Mouse (Mus musculus) c-Kit-positive CD71-positive TER-119-negative erythroid progenitor cells, embryonic 14.5 days (primary cell): ENCODE results near the gene Ggt5.

ENCODE experiments used
- DNase-seq: peaks from one replicate; pipeline ENCODE4 v3.0.0-alpha.2; 2013; ENCODE audit warnings: low read depth

The Ggt5 gene

DNA sequence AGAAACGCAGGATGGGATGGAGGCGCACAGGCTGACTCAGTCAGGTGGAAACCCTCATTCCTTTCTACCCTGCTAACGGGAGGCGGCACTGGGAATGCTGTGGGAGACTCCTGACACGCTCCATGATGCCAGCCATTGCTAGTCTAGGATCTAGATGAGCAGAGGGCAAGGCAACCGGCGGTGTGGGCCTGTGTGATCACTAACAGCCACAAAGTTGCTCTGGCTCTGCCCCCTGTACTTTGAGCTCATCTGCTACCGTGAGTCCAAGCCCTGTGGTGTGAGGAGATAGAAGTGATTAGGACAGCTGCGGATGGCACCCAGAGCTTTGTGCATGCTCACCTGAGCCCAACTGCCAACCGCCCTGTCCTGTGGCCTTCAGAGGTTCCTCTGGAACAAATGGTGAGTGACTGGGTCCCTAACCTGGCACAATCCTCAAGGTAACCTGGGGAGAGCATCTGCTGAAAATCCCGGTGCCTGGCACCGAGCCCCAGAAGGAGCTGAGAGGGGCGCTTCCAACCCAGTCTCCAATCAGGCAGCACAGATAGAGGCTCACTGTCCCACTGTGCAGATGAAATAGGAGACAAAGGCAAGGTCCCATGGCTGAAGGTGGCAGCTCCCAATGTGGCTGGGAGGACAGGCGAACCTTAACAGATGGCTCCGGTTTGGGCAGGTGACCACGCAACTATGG is 62.4 kb downstream of the Ggt5 start:
- no peak for DNase-seq

DNA sequence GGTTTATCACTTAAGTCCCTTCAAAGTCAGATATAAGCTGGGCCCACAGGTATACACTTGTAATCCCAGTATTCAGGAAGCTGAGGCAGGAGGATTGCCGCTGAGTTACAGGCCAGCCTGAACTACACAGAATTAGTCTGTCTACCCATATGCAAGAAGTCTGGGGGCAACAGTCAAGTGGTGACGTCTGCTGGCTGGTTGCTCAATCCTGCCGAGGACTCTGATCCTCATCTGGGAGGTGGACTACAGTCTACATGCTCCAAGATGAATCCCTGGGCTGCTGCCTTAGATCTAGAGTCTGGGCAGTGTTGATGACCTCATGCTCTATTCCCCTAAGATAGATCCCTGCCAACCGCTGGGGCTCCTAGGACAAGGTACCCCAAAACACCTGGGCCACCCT is 64.9 kb downstream of the Ggt5 start:
- no peak for DNase-seq

DNA sequence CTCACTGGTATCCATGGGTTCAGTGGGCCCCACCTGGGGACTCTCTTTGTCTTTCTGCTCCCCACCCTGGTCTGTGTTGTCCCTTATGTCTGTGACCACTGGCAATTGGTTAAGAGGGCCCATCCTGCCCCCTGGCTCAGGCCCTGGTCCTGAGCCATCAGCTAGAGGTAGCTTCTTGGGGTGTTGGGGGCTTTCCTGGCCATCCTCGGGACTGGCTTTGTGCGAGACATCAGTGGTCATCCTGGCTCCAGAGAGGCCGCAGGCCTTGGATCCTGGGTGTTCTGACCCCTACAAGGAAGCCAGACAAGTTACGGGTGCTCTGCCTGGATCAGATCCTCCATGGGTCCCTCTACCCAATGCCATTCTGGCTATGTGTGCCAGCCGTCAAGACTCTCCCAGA is 68.0 kb downstream of the Ggt5 start:
- DNase-seq = no peak

DNA sequence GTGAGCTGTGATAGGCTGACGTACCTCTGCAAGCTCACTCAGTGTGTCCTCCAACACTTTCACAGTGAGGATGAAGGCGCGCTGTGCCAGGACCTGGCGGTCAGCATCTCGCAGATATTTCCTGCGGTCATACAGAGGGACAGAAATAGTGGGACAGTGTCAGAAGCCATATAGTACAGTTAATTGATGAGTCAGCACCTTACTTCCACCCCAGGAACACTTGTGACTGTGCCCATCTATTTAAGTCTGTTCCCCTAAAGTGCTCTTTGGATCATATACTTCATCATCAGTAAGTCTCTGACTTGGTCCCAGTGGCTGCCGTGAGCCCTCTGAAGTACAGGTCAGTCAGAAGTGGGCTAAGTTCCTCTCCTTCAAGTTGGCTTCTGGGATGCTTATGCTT is 68.6 kb downstream of the Ggt5 start:
- DNase-seq = no peak

DNA sequence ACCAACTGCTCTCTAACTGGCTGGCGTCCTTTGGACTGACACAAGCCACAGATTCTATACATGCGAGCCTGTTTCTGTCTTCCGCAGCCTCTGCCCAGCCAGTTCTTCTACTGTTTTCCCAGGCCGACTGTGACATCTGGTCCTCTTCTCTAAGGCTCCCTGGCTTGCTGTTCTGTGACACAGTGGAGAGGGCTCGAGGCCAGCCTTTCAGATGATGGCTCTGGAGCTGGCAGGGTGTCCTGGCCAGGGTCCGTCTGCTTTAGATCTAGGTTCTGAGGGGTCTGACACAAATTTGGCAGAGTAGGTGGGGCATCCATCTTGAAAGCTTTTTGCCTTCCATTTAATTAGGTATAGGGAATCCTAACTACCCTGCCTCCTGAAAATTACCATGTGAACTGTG is 72.2 kb downstream of the Ggt5 start:
- no peak for DNase-seq

DNA sequence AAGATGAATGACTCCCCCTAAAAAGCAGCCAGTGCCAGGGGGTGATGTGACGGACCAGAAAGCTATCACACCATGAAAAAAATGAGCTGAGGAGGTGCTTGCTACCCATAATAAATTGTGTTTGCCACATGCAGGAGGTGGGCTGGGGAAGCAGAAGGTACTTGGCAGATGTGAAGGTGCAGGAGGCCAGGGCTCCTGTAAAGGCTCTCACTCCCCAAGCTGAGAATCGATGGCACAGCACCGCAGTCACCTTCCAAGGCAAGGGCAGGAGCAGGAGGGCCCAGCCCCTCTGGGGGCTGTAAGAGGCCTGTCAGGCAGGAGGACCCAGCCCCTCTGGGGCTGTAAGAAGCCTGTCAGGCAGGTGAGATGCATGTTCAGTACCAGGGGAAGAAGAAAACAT is 72.7 kb downstream of the Ggt5 start:
- DNase-seq = no peak

DNA sequence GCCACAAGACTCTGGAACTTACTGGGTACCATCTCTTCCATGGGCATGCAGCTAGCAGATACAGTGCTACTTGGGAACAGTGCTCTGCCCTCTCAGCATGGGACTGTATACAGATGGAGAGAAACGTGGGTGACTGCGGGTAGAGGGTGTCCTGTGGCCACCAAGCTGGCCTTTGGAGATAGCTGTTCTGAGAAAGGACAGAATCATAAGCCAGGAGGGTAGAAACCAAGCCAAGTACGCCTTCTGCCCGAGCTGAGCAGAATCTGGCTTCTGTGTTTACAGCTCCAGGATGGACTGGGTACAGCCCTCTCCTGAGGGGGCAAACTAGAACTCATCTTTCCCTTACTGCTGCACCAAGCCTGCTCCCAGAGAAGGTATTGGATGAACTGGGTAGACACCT is 73.4 kb downstream of the Ggt5 start:
- DNase-seq = no peak

DNA sequence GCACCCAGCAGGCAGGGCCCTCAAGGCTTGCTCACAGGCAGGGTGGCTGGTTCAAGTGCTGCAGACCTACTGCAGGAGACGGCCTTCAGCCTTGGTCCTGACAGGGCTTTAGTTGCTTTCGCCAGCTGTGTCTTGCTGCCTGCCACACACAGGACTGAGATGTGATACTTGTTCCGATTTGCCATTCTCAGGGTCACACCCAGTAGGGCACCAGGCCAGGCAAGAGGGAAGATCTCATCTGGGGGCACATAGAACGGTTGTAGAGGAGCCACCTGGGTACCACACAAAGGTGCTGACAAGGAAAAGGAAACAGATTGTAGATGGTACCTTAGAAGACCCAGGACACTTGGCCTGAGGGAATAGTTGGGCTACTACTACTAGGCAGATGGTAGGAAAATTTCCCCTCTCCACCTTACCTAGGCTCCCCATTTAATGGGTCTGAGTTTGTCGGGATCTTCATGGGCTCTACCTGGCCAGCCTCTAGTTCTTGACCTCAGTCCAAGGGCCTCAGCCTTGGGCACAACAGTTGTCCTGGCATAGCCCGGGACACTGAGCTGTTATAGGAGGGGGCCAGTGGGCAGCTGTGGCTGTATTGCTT is 75.6 kb downstream of the Ggt5 start:
- DNase-seq = no peak

DNA sequence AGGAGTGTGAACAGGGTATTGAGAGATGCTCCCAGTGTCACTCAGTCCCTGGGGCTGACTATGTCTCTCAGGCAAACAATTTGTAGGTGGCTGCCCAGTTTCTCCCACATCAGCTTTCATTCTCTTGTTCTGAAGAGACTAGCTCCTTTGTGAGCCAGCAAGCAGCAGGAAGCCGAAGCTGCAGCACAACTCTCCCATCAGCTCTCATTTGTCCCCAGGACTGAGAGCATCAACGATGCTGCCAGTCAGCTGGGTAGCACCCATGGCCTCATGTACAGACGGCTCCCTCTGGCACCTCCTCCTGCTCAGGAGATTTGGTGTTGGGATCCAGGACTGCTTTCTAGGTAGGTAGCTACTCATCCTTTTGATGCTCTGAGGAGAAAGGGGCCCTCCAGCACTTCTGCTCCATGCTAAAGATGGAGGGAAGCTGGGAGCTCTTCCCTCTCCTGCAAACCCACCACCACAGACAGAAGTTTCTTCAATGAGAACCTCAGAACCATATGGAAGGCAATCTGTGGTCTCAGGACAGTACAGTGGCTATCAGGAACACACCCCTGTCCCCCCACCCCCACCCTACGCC is 77.4 kb downstream of the Ggt5 start:
- DNase-seq = no peak
